Mouse (Mus musculus) forebrain, postnatal 0 days (tissue): ENCODE measurements around the gene Prdx4. TPM values are rescaled to one million over a fixed set of nuclear protein-coding genes. Genes with fewer than 3 reads are reported as not detected.
A peak's percentile ranks its signal among the peaks of the same experiment; 100 is the strongest.

Source experiments
- ATAC-seq: fragments of 200-750 bp; cut with Nextera tagmentation; 2 replicates; pipeline ENCODE4 v1.8.0; 2017; ENCODE audit warnings: mild to moderate bottlenecking, moderate library complexity
- DNase-seq: peaks from one replicate; pipeline ENCODE4 v3.0.0-alpha.2; 2015
- H3K27ac ChIP-seq: fragments of 300-500 bp; sonication (generic); 2 replicates; pipeline ENCODE4 v1.5.1; 2014; ENCODE audit warnings: low read depth, mild to moderate bottlenecking, antibody characterized with exemption, low read length, moderate library complexity, mixed read lengths
- H3K27me3 ChIP-seq: fragments of 300-500 bp; sonication (generic); 2 replicates; pipeline ENCODE4 v1.6.1; 2014; ENCODE audit warnings: mild to moderate bottlenecking, low read length, mixed read lengths; ENCODE audit not compliant: insufficient read depth
- H3K36me3 ChIP-seq: fragments of 300-500 bp; sonication (generic); 2 replicates; pipeline ENCODE4 v1.6.1; 2014; ENCODE audit warnings: mild to moderate bottlenecking, moderate library complexity; ENCODE audit not compliant: insufficient read depth
- H3K4me1 ChIP-seq: fragments of 300-500 bp; sonication (generic); 2 replicates; pipeline ENCODE4 v1.6.1; 2014; ENCODE audit warnings: antibody characterized with exemption; ENCODE audit not compliant: insufficient read depth
- H3K4me2 ChIP-seq: fragments of 300-500 bp; sonication (generic); 2 replicates; pipeline ENCODE4 v1.6.1; 2014; ENCODE audit warnings: low read depth, mild to moderate bottlenecking, moderate library complexity
- H3K4me3 ChIP-seq: fragments of 300-500 bp; sonication (generic); 2 replicates; pipeline ENCODE4 v1.5.1; 2014; ENCODE audit warnings: low read depth, low read length, mixed read lengths
- H3K9ac ChIP-seq: fragments of 300-500 bp; sonication (generic); 2 replicates; pipeline ENCODE4 v1.6.1; 2014; ENCODE audit warnings: mild to moderate bottlenecking
- H3K9me3 ChIP-seq: fragments of 300-500 bp; sonication (generic); 2 replicates; pipeline ENCODE4 v1.6.1; 2016; ENCODE audit warnings: low read length
- CTCF ChIP-seq: sonication (generic); IDR thresholded peaks from 2 replicates; pipeline ENCODE4 v1.5.1; 2016; ENCODE audit warnings: antibody characterized with exemption, control low read depth, low read depth
- WGBS: fragments of 180-500 bp; shearing (Covaris S2); extraction: QIAGEN DNeasy Blood & Tissue Kit; methylation state at CpG from one replicate; pipeline ENCODE4 v1.1.7; 2014; 5-methylcytosine and 5-hydroxymethylcytosine counted together
- polyA plus RNA-seq: library from polyadenylated mRNA; unstranded; fragments of >200 nt; fragmentation: Nextera tagmentation; extraction: Ambion mirVana; gene quantifications from 2 replicates; pipeline ENCODE4 v1.2.1, GENCODE M21; 2015
- total RNA-seq: library from RNA; depleted of rRNA; stranded (reverse); fragments of >200 nt; gene quantifications from 2 replicates; pipeline ENCODE4 v1.2.3, GENCODE M21; 2014; rRNA removed

Gene Prdx4
- total and polyA plus RNA-seq, 2 experiments from 2014 or later: 64.5 to 107 TPM

GRCm38 (mm10) chrX:155337567-155337904 lies 3.0 kb downstream of the Prdx4 start:
- Histone ChIP-seq H3K27me3 (no peaks in the 10 kb centered on the region), H3K4me3 (peak overlapping the region; percentile 51), H3K27ac (no peak overlapping the region), H3K4me1 (no peaks in the 10 kb centered on the region), H3K9ac (peak overlapping the region; percentile 62), H3K9me3 (no peaks in the 10 kb centered on the region), H3K36me3 (no peaks in the 10 kb centered on the region), H3K4me2 (peak overlapping the region; percentile 56)
- ATAC-seq: no peak
- no peak for DNase-seq
- WGBS: 31% methylated on average over 7 of the region's 7 CpGs
- TF ChIP-seq CTCF: no peak

GRCm38 (mm10) chrX:155318005-155318404 lies 22.5 kb downstream of the Prdx4 start:
- Histone ChIP-seq H3K4me1 (no peaks in the 10 kb centered on the region), H3K9me3 (no peaks in the 10 kb centered on the region), H3K4me3 (no peak overlapping the region), H3K27ac (no peak overlapping the region), H3K9ac (no peak overlapping the region), H3K27me3 (no peaks in the 10 kb centered on the region), H3K4me2 (no peak overlapping the region), H3K36me3 (no peaks in the 10 kb centered on the region)
- TF ChIP-seq CTCF: peak; percentile 71
- DNase-seq (peak; percentile 59), ATAC-seq (peak; percentile 47)
- whole genome bisulfite sequencing: 43% methylated on average over 4 of the region's 4 CpGs

- Histone ChIP-seq H3K4me1 (no peaks in the 10 kb centered on the region), H3K4me2 (no peak overlapping the region), H3K9ac (no peak overlapping the region), H3K9me3 (no peaks in the 10 kb centered on the region), H3K36me3 (no peaks in the 10 kb centered on the region), H3K4me3 (no peak overlapping the region), H3K27me3 (no peaks in the 10 kb centered on the region), H3K27ac (no peak overlapping the region)
- 98% methylated on average over 2 of the region's 2 CpGs for WGBS
- no peak for DNase-seq
- no peak for TF ChIP-seq CTCF
- no peak for ATAC-seq
These were observed 34.2 kb downstream of the Prdx4 start for GRCm38 (mm10) chrX:155306390-155306789.

GRCm38 (mm10) chrX:155280427-155281044 lies 60.0 kb downstream of the Prdx4 start:
- Histone ChIP-seq H3K36me3 (no peaks in the 10 kb centered on the region), H3K9ac (no peak overlapping the region), H3K27ac (no peak overlapping the region), H3K4me2 (no peak overlapping the region), H3K27me3 (no peaks in the 10 kb centered on the region), H3K9me3 (no peaks in the 10 kb centered on the region), H3K4me1 (no peaks in the 10 kb centered on the region), H3K4me3 (no peak overlapping the region)
- DNase-seq: no peak
- no peak for TF ChIP-seq CTCF
- 78% methylated on average over 1 of the region's 1 CpGs for WGBS
- no peak for ATAC-seq

- Histone ChIP-seq H3K9me3 (no peaks in the 10 kb centered on the region), H3K4me1 (no peaks in the 10 kb centered on the region), H3K4me2 (no peak overlapping the region), H3K4me3 (no peak overlapping the region), H3K36me3 (no peaks in the 10 kb centered on the region), H3K27me3 (no peaks in the 10 kb centered on the region), H3K9ac (no peak overlapping the region), H3K27ac (no peak overlapping the region)
- 75% methylated on average over 4 of the region's 4 CpGs for WGBS
- no peak for TF ChIP-seq CTCF
- ATAC-seq (no peak), DNase-seq (no peak)
These were observed 62.1 kb downstream of the Prdx4 start for GRCm38 (mm10) chrX:155278483-155278882.

Other genes starting within 250 kb of the Prdx4 start
- not detected in 2 replicates for gene Magea2, start 247.1 kb downstream of the Prdx4 start, total RNA-seq
- gene Magea2, start 247.1 kb downstream of the Prdx4 start, polyA plus RNA-seq: not detected in 2 replicates
- gene Cldn34b2, start 212.3 kb downstream of the Prdx4 start, total RNA-seq: not detected in 2 replicates
- gene Cldn34b2, start 212.3 kb downstream of the Prdx4 start, polyA plus RNA-seq: not detected in 2 replicates
- 41.6 and 58.4 TPM in 2 replicates for gene Sat1, start 124.3 kb downstream of the Prdx4 start, total RNA-seq
- gene Sat1, start 124.3 kb downstream of the Prdx4 start, polyA plus RNA-seq: 85.7 and 94.3 TPM in 2 replicates
- gene Acot9, start 78.3 kb downstream of the Prdx4 start, total RNA-seq: 43.3 and 54.6 TPM in 2 replicates
- gene Acot9, start 78.3 kb downstream of the Prdx4 start, polyA plus RNA-seq: 58.5 and 61.8 TPM in 2 replicates